Mouse (Mus musculus): Measurements from ENCODE around the gene Cyp2s1. TPM values are rescaled to one million over a fixed set of nuclear protein-coding genes. Genes with fewer than 3 reads are reported as not detected.
A peak's percentile ranks its signal among the peaks of the same experiment; 100 is the strongest.
"Not testable (repeated sequence)": the region's sequence is repeated elsewhere in the genome, so short reads cannot be mapped to it uniquely, and the experiment has no call there.

Gene Cyp2s1
- total RNA-seq, 2 experiments from 2014 or later, result 2.9 to 3.8 TPM

- intact Hi-C loops (cut with DNase I), result no loop called here
These were observed 1.1 kb downstream of the Cyp2s1 start for GRCm38 (mm10) chr7:25815571-25815970.

GRCm38 (mm10) chr7:25814711-25815110, 2.0 kb downstream of the Cyp2s1 start:
- DNase-seq (ENCODE audit: low spot score in 2 of 2), result no peak
- intact Hi-C loops (cut with DNase I), result no loop called here

More at GRCm38 (mm10) chr7:25815571-25815970, 1.1 kb downstream of the Cyp2s1 start:
- DNase-seq (ENCODE audit: low spot score in 2 of 2), result no peak

- intact Hi-C loops (cut with DNase I), result no loop called here
- DNase-seq (ENCODE audit: low spot score in 2 of 2), result no peak
These were observed 4.5 kb downstream of the Cyp2s1 start for GRCm38 (mm10) chr7:25812195-25812594.

GRCm38 (mm10) chr7:25811716-25812115, 5.0 kb downstream of the Cyp2s1 start:
- no peak for DNase-seq (ENCODE audit: low spot score in 2 of 2)
- intact Hi-C loops (cut with DNase I), result no loop called here

- DNase-seq (ENCODE audit: low spot score in 2 of 2), result peak; percentile 37 to 65
These were observed 10.9 kb downstream of the Cyp2s1 start for GRCm38 (mm10) chr7:25805631-25806343.

GRCm38 (mm10) chr7:25804792-25805191, 11.9 kb downstream of the Cyp2s1 start:
- no peak for DNase-seq (ENCODE audit: low spot score in 2 of 2)
- intact Hi-C loops (cut with DNase I), result loop anchor here (1.0 kb wide), 1 partner anchor 48 kb away; no protein-coding TSS in a partner anchor

More at GRCm38 (mm10) chr7:25805631-25806343, 10.9 kb downstream of the Cyp2s1 start:
- intact Hi-C loops (cut with DNase I), result loop anchor here (1.0 kb wide), 1 partner anchor 49 kb away; no protein-coding TSS in a partner anchor

- DNase-seq (ENCODE audit: low spot score in 2 of 2), result no peak
- intact Hi-C loops (cut with DNase I), result no loop called here
These were observed 13.3 kb downstream of the Cyp2s1 start for GRCm38 (mm10) chr7:25803460-25803859.

- intact Hi-C loops (cut with DNase I), result no loop called here
- DNase-seq (ENCODE audit: low spot score in 2 of 2), result no peak
These were observed 14.2 kb downstream of the Cyp2s1 start for GRCm38 (mm10) chr7:25802241-25803125.

GRCm38 (mm10) chr7:25801031-25801430, 15.7 kb downstream of the Cyp2s1 start:
- intact Hi-C loops (cut with DNase I), result no loop called here
- no peak for DNase-seq (ENCODE audit: low spot score in 2 of 2)

- intact Hi-C loops (cut with DNase I), result no loop called here
- no peak for DNase-seq (ENCODE audit: low spot score in 2 of 2)
These were observed 17.3 kb downstream of the Cyp2s1 start for GRCm38 (mm10) chr7:25799369-25799768.

- intact Hi-C loops (cut with DNase I), result no loop called here
- DNase-seq (ENCODE audit: low spot score in 2 of 2), result no peak
These were observed 18.2 kb downstream of the Cyp2s1 start for GRCm38 (mm10) chr7:25798540-25798939.

- no peak for DNase-seq (ENCODE audit: low spot score in 2 of 2)
- intact Hi-C loops (cut with DNase I), result no loop called here
These were observed 21.9 kb downstream of the Cyp2s1 start for GRCm38 (mm10) chr7:25794775-25795174.

- intact Hi-C loops (cut with DNase I), result no loop called here
- no peak for DNase-seq (ENCODE audit: low spot score in 2 of 2)
These were observed 23.0 kb downstream of the Cyp2s1 start for GRCm38 (mm10) chr7:25793679-25794078.

GRCm38 (mm10) chr7:25792966-25793365, 23.7 kb downstream of the Cyp2s1 start:
- intact Hi-C loops (cut with DNase I); DNase-seq (ENCODE audit: low spot score in 2 of 2): not testable (repeated sequence)

GRCm38 (mm10) chr7:25790615-25791014, 26.1 kb downstream of the Cyp2s1 start:
- no peak for DNase-seq (ENCODE audit: low spot score in 2 of 2)
- intact Hi-C loops (cut with DNase I), result no loop called here

GRCm38 (mm10) chr7:25789129-25789440, 27.6 kb downstream of the Cyp2s1 start:
- intact Hi-C loops (cut with DNase I), result no loop called here

GRCm38 (mm10) chr7:25788220-25789128, 28.2 kb downstream of the Cyp2s1 start, which contains the start of gene Axl:
Axl (minus strand) TSS chr7:25788705.
- intact Hi-C loops (cut with DNase I), result no loop called here
- DNase-seq (ENCODE audit: low spot score in 2 of 2), result peak; percentile 19 to 22

More at GRCm38 (mm10) chr7:25789129-25789440, 27.6 kb downstream of the Cyp2s1 start:
- no peak for DNase-seq (ENCODE audit: low spot score in 2 of 2)

GRCm38 (mm10) chr7:25787456-25788219, 29.1 kb downstream of the Cyp2s1 start:
- no peak for DNase-seq (ENCODE audit: low spot score in 2 of 2)
- intact Hi-C loops (cut with DNase I), result no loop called here

- intact Hi-C loops (cut with DNase I), result no loop called here
- no peak for DNase-seq (ENCODE audit: low spot score in 2 of 2)
These were observed 29.7 kb downstream of the Cyp2s1 start for GRCm38 (mm10) chr7:25786974-25787373.

All from left cerebral cortex, postnatal 36 days (tissue).